Mouse (Mus musculus) lung, postnatal 4 days (tissue): Measurements from ENCODE around the gene Myo1b.

Source experiments
- DNase-seq, 2 experiments: peaks; one replicate each; pipeline ENCODE4 v3.0.0; 2021

The Myo1b gene

GRCm38 (mm10) chr1:51845264-51846036, 70.4 kb downstream of the Myo1b start:
- no peak for DNase-seq

GRCm38 (mm10) chr1:51837845-51838623, 77.8 kb downstream of the Myo1b start:
- peak in 1 of 2 experiments; percentile 33 for DNase-seq

- no peak for DNase-seq
These were observed 78.6 kb downstream of the Myo1b start for GRCm38 (mm10) chr1:51837311-51837710.

- no peak for DNase-seq
These were observed 80.1 kb downstream of the Myo1b start for GRCm38 (mm10) chr1:51835795-51836194.

GRCm38 (mm10) chr1:51834072-51834471, 81.8 kb downstream of the Myo1b start:
- no peak for DNase-seq

DNA sequence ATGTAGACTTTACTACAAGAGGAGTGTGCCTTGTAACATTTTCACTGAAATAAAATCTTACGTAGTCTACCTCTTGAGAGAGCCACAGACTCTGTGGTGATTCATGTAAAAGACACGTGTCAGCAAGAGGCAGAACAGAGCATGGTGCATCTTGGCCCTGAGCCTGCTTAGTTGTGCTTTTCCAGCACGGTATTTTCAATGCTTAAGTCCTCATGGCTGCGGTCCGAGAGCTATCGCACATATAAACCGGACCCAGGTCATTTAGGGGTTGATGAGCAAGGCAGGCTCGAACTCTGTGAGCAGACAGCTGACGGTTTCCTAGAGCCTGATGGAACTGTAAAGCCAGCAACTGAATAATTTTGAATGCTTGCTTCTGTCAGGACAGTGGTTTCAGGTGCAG, 86.5 kb downstream of the Myo1b start:
- no peak for DNase-seq

- DNase-seq = no peak
These were observed 93.3 kb downstream of the Myo1b start for GRCm38 (mm10) chr1:51822531-51822930.

DNA sequence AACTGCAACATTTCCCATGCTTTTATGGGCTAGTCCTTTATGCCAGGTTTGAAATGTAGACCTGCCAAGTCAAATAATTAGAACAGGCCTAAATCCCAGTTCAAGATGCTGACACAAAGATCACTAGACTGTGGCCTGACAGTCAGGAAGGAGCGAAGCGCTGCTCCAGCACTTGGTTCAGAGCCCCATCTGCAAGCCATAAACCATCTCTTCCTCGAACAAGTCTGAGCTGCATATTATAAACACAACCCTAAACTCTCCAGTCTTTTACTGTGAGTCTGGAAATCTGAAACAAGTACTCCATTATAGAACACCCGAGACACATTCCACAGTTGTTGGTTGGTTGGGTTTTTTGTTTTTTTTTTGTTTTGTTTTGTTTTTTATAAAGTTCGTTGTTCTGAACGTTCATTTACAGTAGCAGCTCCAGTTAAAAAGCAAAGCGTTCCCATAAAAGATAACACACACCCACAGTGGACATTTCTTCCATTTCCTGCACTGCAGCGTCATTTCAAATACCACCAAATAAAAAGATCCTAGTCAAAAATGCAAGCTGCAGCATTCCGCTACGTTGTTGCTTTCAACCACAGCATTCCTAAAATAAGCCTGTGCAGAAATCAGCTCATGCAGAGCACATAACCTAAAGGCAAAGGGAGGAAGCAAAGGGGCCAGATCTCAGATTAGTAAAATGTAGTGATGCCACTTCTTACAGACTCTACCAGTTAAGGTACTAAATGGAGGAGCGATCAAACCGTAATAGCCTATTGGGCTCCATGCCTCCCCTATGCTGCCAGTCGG, 94.0 kb downstream of the Myo1b start:
- no peak for DNase-seq

DNA sequence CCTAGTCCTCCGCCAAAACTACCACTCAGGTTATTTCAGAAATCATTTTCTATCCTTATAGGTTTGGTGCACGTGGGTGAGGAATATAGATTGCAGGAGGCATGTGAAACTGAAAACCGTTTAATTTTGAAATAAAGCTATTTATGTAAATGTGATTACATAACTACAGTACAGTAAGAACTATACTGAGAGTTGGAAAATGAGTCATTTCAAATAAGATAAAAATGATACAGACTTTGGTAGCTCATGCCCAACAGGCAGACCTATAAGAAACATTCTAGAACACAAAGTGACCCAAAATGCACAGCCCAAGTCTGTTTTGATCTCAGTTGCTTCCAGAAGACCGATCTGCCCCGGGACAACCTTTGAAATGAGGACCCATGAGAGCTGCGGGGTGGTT, 95.4 kb downstream of the Myo1b start:
- no peak for DNase-seq

DNA sequence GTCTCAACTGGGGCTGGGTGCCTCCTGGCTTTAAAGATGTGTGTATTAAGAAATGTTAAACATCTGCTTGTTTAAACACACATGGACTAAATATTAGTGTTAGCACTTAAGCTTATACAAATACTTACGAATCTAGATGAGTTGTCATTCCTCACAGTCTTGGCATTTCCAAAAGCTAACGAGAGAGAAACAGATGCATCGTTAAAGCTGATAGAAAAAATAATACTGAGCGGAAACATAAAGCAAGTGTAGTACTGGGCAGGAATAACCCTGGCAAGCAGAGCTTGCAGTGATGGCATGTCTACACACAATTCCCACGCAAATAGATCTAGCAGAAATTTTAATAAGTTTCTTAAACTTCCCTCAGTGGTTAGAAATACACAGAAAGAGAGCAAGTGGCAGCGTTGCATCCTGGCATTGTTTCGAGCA, 95.8 kb downstream of the Myo1b start:
- no peak for DNase-seq

- DNase-seq = no peak
These were observed 100.2 kb downstream of the Myo1b start for GRCm38 (mm10) chr1:51815636-51816035.

DNA sequence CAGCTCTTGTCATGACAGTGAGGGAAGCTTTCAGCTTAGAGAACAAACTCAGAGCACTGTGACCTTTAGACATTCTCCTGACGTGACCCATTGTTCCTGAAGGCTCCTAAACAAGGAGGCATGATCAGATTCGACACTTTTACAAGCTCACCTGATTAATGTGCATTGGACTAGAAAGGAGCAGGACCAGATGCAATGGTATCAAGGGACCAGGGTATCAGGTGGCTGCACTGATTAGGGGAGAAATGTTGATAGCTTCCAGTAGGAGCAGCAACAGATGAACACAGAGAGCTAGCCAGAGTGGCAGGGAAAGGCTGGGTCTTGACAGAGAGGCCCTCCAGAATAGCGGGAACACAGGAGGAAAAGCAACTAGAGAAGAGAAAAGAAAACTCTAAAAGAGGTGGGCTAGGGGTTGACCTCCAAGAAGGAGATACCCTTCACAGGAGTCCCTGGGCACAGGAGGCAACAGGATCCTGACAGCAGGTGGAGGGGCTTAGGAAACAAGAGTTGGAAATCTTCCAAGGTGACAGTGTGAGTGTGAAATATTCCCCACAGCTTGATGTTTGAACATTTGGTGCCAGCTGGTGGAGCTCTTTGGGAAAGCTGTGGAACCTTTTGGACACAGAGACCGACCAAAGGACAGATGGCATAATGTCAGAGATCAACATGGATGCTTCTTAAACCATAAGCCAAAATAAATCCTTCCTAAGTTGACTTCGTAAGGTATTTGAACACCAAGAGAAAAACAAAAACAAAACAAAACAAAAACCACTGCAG, 100.8 kb downstream of the Myo1b start:
- DNase-seq = no peak

GRCm38 (mm10) chr1:51808847-51809246, 107.0 kb downstream of the Myo1b start:
- no peak for DNase-seq

- DNase-seq = no peak
These were observed 107.6 kb downstream of the Myo1b start for GRCm38 (mm10) chr1:51808228-51808627.

DNA sequence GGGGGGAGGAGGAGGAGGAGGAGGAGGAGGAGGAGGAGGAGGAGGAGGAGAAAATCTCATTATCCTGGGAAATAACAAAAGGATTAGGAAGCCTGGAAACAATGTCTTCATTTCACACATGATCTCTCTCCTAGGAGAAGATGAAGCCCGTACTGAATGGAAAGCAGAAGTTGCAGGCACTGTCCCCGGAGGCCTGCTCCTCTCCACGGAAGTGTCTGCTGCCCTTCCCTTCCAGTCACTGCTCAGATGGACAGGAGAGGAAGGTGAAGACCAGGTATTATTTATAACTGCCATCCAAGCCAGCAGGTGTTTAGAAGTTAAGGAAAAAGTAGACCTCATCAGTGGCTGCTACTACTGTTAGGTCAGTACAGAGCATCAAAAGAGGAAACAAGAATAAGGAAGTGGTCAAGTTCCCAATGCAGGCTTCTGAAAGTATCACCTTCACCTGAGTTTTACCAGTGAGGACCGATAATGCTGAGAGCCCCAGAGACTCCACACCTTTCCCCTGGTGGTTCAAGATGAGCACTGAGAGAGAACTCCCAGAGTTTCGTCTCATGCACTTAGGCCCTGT, 110.7 kb downstream of the Myo1b start:
- no peak for DNase-seq

DNA sequence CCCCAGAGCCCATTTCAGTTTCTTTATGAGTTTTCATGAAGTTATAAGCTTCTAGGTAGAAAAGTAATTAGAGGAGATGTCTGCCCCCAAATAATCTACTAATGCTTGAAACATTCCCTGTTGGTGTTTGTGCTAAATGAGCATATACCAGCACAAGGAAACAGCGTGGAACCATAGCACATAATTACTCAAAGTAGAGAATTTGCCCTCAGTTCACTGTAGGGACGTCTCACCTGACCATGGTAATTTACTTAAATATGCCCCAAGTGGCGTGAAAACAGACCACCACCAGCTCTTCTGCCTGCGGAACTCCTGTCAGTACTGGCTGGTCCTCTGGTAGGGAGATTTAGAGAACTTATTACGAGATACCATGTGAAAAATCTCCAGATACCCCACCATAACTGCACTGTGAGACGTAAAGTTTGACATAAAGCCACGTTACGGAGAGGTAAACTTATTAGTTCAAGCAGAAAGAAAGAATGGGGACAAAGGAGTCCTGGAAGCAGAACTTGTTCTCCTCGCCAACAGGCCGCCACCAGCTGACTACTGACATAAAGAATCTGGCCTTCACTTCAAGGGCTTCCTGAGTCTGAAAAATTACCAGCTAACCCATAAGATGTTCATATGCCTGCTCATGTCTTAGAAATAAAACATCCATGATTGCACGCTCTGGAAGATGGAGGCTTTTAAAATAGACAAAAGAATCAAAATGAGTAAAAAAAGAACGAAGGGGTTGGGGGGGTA, 111.4 kb downstream of the Myo1b start:
- peak in 1 of 2 experiments; percentile 63 for DNase-seq

GRCm38 (mm10) chr1:51798011-51798471, 117.8 kb downstream of the Myo1b start:
- peak in 1 of 2 experiments; percentile 67 for DNase-seq

DNA sequence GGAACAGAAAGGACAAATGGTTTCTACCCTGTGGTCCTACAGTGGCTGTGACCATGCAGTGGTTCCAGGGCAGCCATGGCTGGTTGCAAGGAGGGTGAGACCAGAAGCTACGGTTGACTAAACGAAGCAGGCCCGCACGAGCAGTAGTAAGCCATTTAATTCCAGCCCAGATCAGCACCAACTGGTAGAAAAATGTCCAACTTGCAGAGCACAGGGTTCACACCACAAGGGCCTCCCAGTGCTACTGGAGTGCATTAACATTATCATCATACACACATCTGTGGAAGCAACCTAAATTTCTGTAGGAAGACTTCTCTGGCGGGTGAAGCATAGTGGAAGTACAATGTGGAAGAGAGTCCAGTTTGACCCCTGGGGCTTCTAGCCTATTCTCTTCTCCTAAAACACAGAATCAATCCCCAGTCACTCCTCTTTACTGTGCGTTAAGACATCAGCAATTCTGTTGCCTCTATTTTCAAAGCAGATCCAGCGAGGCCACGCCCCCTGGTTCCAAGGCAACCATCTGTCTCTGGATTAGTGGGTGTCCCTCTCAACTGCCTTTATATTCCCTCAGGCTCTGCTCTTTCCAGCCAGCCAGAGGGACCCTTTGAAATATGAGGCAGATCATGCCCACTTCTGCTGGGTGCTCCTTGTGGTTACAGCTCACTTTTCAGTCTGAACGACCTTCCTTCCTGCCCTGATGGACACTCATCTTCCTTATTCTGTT, 120.1 kb downstream of the Myo1b start:
- no peak for DNase-seq

GRCm38 (mm10) chr1:51789269-51789668, 126.6 kb downstream of the Myo1b start:
- peak; percentile 15 to 25 for DNase-seq

DNA sequence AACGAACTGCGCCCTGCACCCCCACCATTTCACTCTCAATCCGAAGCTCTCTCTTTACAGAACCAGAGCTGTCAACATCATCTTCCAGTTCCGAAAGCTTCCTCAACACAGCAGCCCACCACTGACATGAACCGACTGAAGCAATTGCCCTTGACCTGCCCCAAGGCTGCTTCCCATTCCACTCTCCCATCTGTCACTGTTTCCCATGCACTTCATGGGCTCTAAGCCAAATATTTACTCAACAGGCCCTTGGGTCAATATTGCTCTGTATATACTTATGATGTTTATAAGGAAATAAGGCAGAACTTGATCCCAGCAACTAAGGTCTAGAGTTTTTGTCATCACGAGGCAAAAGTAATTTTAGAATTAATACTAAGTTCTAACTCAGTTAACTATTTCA, 133.8 kb downstream of the Myo1b start:
- no peak for DNase-seq

DNA sequence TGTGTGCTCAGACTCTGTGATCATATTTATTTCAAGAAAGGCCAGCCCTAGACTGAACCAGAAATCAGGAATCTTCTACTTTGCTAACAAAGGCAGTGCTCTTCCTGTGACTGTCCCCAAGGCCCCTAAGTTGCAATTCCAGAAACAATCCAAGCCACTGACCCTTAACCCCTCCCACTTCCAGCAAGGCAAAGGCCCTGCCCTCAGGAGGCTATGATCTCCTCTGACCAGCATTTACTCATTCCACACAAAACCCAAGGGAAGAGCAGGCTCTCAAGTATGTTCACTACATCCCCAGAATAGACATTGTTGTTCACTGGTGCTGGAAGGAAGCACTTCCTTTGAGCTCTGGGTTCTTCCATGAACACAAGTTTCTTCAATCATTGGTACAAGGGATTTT, 135.5 kb downstream of the Myo1b start:
- no peak for DNase-seq
